Mouse (Mus musculus) olfactory bulb, adult 2 months (tissue): ENCODE measurements around the gene Asb10.

Experiments
- CTCF ChIP-seq: fragments of 200-500 bp; IDR thresholded peaks from 2 replicates; pipeline ENCODE4 v1.5.1; 2012; ENCODE audit warnings: low read depth, mild to moderate bottlenecking, low read length, moderate library complexity; ENCODE audit not compliant: insufficient read depth
- POLR2A ChIP-seq: fragments of 200-500 bp; IDR thresholded peaks from 2 replicates; pipeline ENCODE4 v1.6.1; 2012; ENCODE audit warnings: mild to moderate bottlenecking, low read depth, low read length, moderate library complexity; ENCODE audit not compliant: insufficient read depth

DNA sequence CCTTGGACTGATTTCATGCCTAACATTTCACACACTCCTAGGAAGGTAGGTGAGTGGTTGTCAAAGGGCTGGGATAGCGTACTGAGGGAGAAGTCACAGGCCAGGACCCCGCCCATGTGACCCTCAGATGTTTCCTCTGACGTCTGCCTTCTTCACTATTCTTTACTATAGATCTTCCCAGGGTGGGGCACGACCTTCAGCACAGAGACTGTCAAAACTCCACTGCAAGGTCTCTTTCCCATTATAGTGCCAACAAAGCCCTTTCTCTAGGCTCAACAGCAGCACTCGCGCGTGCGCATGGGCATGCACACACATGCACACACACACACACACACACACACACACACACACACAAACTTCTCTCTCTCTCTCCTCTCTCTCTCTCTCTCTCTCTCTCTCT, 17.0 kb downstream of the Asb10 start:
- TF ChIP-seq POLR2A (no peak), CTCF (no peak)
